Mouse (Mus musculus): ENCODE measurements at regions not wholly inside any gene's neighbourhood (a gene's known extent, or its start where the extent isn't known, plus 50 kb on each side); places are given as distances from the start of the nearest gene placed in this dataset.

GRCm38 (mm10) chr16:42676406-42677075 lies 199.1 kb upstream of the Zbtb20 start:
- H3K9ac ChIP-seq = no peak overlapping the region
- H3K27me3 ChIP-seq (replicated peaks) = no peaks in the 10 kb centered on the region
- no peaks in the 10 kb centered on the region for H3K4me1 ChIP-seq
- no peaks in the 10 kb centered on the region for H3K36me3 ChIP-seq
- H3K9me3 ChIP-seq = no peaks in the 10 kb centered on the region
- WGBS = 70% methylated on average over 5 of the region's 5 CpGs
- H3K4me3 ChIP-seq (replicated peaks) = no peak overlapping the region
- H3K4me2 ChIP-seq = no peak overlapping the region
- no peak overlapping the region for H3K27ac ChIP-seq
- ATAC-seq (ENCODE audit: insufficient read depth, low FRiP score, low read depth) = no peak

- no peak for ATAC-seq (ENCODE audit: insufficient read depth, low FRiP score, low read depth)
- no peaks in the 10 kb centered on the region for H3K36me3 ChIP-seq
- no peak overlapping the region for H3K4me3 ChIP-seq (replicated peaks)
- H3K4me1 ChIP-seq = no peaks in the 10 kb centered on the region
- no peak overlapping the region for H3K9ac ChIP-seq
- H3K27me3 ChIP-seq (replicated peaks) = no peaks in the 10 kb centered on the region
- H3K27ac ChIP-seq = no peak overlapping the region
- no peak overlapping the region for H3K4me2 ChIP-seq
- WGBS = 89% methylated on average over 3 of the region's 3 CpGs
- H3K9me3 ChIP-seq = no peaks in the 10 kb centered on the region
These were observed 200.7 kb upstream of the Zbtb20 start for GRCm38 (mm10) chr16:42675031-42675430.

DNA sequence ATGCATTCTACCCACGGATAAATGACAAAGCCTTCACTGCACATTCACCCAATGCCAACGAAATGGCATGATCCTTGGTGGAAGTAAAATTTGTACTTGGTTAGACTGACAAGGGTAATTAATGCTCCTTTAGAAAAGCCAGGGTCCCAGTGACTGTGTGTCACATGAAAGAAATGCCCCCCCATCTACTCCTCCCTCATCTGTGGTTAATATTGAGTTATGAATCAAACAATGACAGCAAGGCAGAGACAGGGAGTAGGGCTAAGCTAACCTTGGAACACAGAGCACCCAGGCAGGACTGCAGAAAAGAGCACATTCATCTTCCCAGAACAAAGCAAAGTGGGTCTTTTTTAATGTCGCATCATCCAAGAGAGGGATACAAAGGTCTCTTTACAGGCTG lies 209.1 kb upstream of the Zbtb20 start:
- Histone ChIP-seq H3K4me2 (no peak overlapping the region), H3K36me3 (no peaks in the 10 kb centered on the region)

GRCm38 (mm10) chr16:42651904-42652732 lies 223.6 kb upstream of the Zbtb20 start:
- Histone ChIP-seq H3K4me2 (no peak overlapping the region), H3K9me3 (no peaks in the 10 kb centered on the region), H3K36me3 (no peaks in the 10 kb centered on the region), H3K27ac (no peak overlapping the region), H3K4me1 (no peaks in the 10 kb centered on the region), H3K9ac (no peak overlapping the region), H3K27me3 (replicated peaks) (no peaks in the 10 kb centered on the region), H3K4me3 (replicated peaks) (no peak overlapping the region)
- WGBS = 79% methylated on average over 10 of the region's 10 CpGs
- ATAC-seq (ENCODE audit: insufficient read depth, low FRiP score, low read depth) = no peak

More for the DNA sequence above, 209.1 kb upstream of the Zbtb20 start:
- H3K4me3 ChIP-seq (replicated peaks) = no peak overlapping the region
- H3K9me3 ChIP-seq = no peaks in the 10 kb centered on the region
- H3K27ac ChIP-seq = no peak overlapping the region
- H3K4me1 ChIP-seq = no peaks in the 10 kb centered on the region
- no peak overlapping the region for H3K9ac ChIP-seq
- WGBS = 73% methylated on average over 3 of the region's 3 CpGs
- H3K27me3 ChIP-seq (replicated peaks) = no peaks in the 10 kb centered on the region
- ATAC-seq (ENCODE audit: insufficient read depth, low FRiP score, low read depth) = no peak

- Histone ChIP-seq H3K4me2 (no peak overlapping the region), H3K27ac (no peak overlapping the region), H3K9ac (no peak overlapping the region), H3K4me1 (no peaks in the 10 kb centered on the region), H3K36me3 (no peaks in the 10 kb centered on the region), H3K9me3 (no peaks in the 10 kb centered on the region), H3K4me3 (replicated peaks) (no peak overlapping the region), H3K27me3 (replicated peaks) (no peaks in the 10 kb centered on the region)
- no peak for ATAC-seq (ENCODE audit: insufficient read depth, low FRiP score, low read depth)
- 66% methylated on average over 5 of the region's 5 CpGs for WGBS
These were observed 225.9 kb upstream of the Zbtb20 start for GRCm38 (mm10) chr16:42649767-42650166.

DNA sequence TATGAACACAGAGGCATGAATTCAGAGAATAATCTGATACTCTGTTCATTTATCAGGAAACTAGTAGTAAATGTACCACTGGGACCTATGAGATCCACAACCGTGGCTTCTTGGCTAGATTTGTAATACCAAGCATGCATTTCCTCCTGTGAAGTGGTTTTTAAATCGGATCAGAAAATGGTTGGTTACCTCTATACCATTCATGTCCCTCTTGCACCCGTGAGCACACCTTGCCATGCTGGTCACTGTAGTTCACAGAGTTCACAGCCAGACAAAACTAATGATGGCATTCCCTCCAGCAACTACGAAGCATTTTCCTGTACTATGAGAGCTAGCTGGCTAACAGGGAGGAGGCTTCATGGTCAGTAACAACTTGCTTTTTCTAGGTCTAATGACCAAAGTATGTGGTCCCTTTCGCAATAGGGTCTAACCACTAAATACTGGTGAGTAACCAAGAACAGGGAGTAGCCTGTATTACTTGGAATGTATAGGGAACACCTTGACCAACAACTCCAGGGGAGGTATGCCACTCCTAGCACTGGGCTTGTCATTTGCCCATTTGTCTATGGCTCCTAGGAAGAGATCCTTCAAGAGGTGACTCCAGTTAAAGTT lies 227.0 kb upstream of the Zbtb20 start:
- no peak overlapping the region for H3K4me2 ChIP-seq
- no peaks in the 10 kb centered on the region for H3K36me3 ChIP-seq
- H3K9me3 ChIP-seq = no peaks in the 10 kb centered on the region
- H3K4me1 ChIP-seq = no peaks in the 10 kb centered on the region
- H3K4me3 ChIP-seq (replicated peaks) = no peak overlapping the region
- no peaks in the 10 kb centered on the region for H3K27me3 ChIP-seq (replicated peaks)
- H3K27ac ChIP-seq = no peak overlapping the region
- H3K9ac ChIP-seq = no peak overlapping the region
- 85% methylated on average over 5 of the region's 5 CpGs for whole genome bisulfite sequencing
- no peak for ATAC-seq (ENCODE audit: insufficient read depth, low FRiP score, low read depth)

GRCm38 (mm10) chr16:42647762-42648161 lies 227.9 kb upstream of the Zbtb20 start:
- ATAC-seq (ENCODE audit: insufficient read depth, low FRiP score, low read depth) = no peak
- Histone ChIP-seq H3K4me1 (no peaks in the 10 kb centered on the region), H3K4me3 (replicated peaks) (no peak overlapping the region), H3K36me3 (no peaks in the 10 kb centered on the region), H3K4me2 (no peak overlapping the region), H3K9me3 (no peaks in the 10 kb centered on the region), H3K27ac (no peak overlapping the region), H3K27me3 (replicated peaks) (no peaks in the 10 kb centered on the region), H3K9ac (no peak overlapping the region)
- 94% methylated on average over 5 of the region's 5 CpGs for WGBS

GRCm38 (mm10) chr16:42635766-42636165 lies 239.9 kb upstream of the Zbtb20 start:
- no peak overlapping the region for H3K9ac ChIP-seq
- no peak overlapping the region for H3K4me2 ChIP-seq
- WGBS = 70% methylated on average over 3 of the region's 3 CpGs
- ATAC-seq (ENCODE audit: insufficient read depth, low FRiP score, low read depth) = no peak
- no peaks in the 10 kb centered on the region for H3K9me3 ChIP-seq
- H3K4me3 ChIP-seq (replicated peaks) = no peak overlapping the region
- no peaks in the 10 kb centered on the region for H3K36me3 ChIP-seq
- H3K4me1 ChIP-seq = no peaks in the 10 kb centered on the region
- H3K27me3 ChIP-seq (replicated peaks) = no peaks in the 10 kb centered on the region
- H3K27ac ChIP-seq = no peak overlapping the region

DNA sequence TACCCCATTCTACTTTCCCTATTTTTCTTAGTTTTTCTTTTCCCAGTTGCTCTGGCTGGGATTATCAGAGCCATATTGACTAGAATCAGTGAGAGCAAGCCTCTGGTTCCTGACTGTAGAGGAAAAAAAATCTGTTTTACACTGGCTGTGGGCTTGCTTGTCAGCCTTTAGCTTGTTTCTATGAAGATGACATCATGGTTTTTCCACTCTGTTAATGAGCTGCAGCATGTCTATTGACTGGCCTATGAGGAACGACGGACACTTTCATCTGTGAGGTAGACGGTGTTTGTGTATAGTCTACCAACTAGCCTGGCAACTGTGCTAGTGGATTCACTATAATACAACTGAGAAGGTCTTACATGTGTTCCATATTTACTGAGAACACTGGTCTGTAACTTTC lies 248.0 kb upstream of the Zbtb20 start:
- 79% methylated on average over 3 of the region's 3 CpGs for WGBS
- ATAC-seq (ENCODE audit: insufficient read depth, low FRiP score, low read depth) = no peak
- H3K36me3 ChIP-seq = no peaks in the 10 kb centered on the region
- no peak overlapping the region for H3K27ac ChIP-seq
- H3K9me3 ChIP-seq = no peaks in the 10 kb centered on the region
- no peak overlapping the region for H3K4me2 ChIP-seq
- no peaks in the 10 kb centered on the region for H3K27me3 ChIP-seq (replicated peaks)
- H3K4me3 ChIP-seq (replicated peaks) = no peak overlapping the region
- no peak overlapping the region for H3K9ac ChIP-seq
- no peaks in the 10 kb centered on the region for H3K4me1 ChIP-seq

GRCm38 (mm10) chr16:42615920-42616319 lies 259.8 kb upstream of the Zbtb20 start:
- ATAC-seq (ENCODE audit: insufficient read depth, low FRiP score, low read depth) = no peak
- H3K27me3 ChIP-seq (replicated peaks) = no peaks in the 10 kb centered on the region
- H3K36me3 ChIP-seq = no peaks in the 10 kb centered on the region
- WGBS = 53% methylated on average over 3 of the region's 3 CpGs
- no peaks in the 10 kb centered on the region for H3K9me3 ChIP-seq
- H3K27ac ChIP-seq = no peak overlapping the region
- no peaks in the 10 kb centered on the region for H3K4me1 ChIP-seq
- no peak overlapping the region for H3K4me3 ChIP-seq (replicated peaks)
- H3K9ac ChIP-seq = no peak overlapping the region
- no peak overlapping the region for H3K4me2 ChIP-seq

DNA sequence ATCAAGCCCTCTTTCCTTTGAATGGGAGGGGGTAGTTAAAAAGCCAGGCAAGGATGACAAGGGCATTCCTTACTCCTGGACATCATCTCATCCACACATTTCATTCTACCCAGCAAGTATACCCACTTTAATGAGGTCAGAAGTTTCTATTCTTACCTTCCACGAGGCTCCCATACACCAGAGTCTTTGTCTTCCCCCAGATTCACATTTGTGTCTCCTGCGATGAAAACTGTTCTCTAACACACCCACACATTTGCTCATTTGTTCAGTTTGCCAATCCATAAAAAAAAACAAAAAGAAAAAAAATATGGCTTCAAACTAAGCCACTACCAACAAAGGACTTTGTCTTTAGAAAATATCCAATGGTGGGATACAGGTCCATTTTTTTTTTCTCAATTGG lies 263.7 kb upstream of the Zbtb20 start:
- no peak overlapping the region for H3K4me2 ChIP-seq
- WGBS = 76% methylated on average over 2 of the region's 2 CpGs
- H3K9ac ChIP-seq = no peak overlapping the region
- no peak overlapping the region for H3K27ac ChIP-seq
- ATAC-seq (ENCODE audit: insufficient read depth, low FRiP score, low read depth) = no peak
- no peaks in the 10 kb centered on the region for H3K9me3 ChIP-seq
- no peaks in the 10 kb centered on the region for H3K27me3 ChIP-seq (replicated peaks)
- H3K4me1 ChIP-seq = no peaks in the 10 kb centered on the region
- H3K36me3 ChIP-seq = no peaks in the 10 kb centered on the region
- no peak overlapping the region for H3K4me3 ChIP-seq (replicated peaks)

- WGBS = 68% methylated on average over 5 of the region's 5 CpGs
- no peak overlapping the region for H3K27ac ChIP-seq
- H3K27me3 ChIP-seq (replicated peaks) = no peaks in the 10 kb centered on the region
- H3K36me3 ChIP-seq = no peaks in the 10 kb centered on the region
- no peaks in the 10 kb centered on the region for H3K4me1 ChIP-seq
- no peaks in the 10 kb centered on the region for H3K9me3 ChIP-seq
- no peak overlapping the region for H3K9ac ChIP-seq
- ATAC-seq (ENCODE audit: insufficient read depth, low FRiP score, low read depth) = no peak
- no peak overlapping the region for H3K4me3 ChIP-seq (replicated peaks)
- no peak overlapping the region for H3K4me2 ChIP-seq
These were observed 267.3 kb upstream of the Zbtb20 start for GRCm38 (mm10) chr16:42608336-42608735.
